Mouse (Mus musculus): Measurements from ENCODE around the gene Lrrk2. TPM values are rescaled to one million over a fixed set of nuclear protein-coding genes. Genes with fewer than 3 reads are reported as not detected.

Lrrk2 gene
- total RNA-seq (2022) = 10 to 100 TPM in 3 of 4 experiments, 1 to 10 TPM in 1; 9.1 to 14.4 (median 14.1) TPM

DNA sequence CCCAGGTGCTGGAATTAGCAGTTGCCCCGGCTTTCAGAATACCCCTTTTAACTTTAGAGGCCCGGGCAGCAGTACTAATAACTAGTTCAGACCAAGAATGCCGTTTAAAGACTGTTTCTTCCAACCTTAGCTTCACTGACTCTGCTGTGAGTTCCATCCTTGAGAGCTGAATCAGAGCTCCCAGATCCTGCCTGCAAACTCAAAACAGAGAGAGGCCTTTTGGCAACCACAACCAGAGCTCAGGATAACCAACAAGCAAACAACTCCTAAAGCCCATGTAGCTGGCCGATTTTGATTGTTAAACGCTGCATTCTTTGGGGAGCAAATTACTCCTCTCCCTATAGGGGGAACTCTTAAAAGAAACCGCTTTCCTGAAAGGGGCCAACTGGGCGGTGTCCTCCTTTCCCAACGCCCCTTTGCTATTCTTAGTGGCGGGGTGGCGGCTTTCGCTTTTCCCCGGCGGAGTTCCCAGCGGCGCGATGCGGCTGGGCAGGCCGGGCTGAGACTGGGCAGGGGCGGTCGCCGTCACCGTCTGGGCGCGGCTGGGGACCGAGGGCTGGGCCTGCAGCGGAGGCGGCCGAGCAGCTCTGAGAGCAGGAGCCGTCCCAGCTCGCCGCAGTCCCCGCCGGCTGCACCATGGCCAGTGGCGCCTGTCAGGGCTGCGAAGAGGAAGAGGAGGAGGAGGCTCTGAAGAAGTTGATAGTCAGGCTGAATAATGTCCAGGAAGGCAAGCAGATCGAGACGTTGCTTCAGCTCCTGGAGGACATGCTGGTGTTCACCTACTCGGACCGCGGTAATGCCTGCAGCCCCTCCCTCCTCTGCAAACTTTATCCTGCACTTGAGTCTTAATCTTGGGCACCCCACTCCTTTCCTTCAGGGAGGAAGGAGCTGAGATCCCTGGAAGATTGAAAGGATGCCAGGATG, at the start of gene Lrrk2:
TSS of gene Lrrk2 (plus strand) at position 531 of the 924 bp plus-strand sequence.
- DNase-seq (ENCODE audit: low spot score) = peak; percentile 89

DNA sequence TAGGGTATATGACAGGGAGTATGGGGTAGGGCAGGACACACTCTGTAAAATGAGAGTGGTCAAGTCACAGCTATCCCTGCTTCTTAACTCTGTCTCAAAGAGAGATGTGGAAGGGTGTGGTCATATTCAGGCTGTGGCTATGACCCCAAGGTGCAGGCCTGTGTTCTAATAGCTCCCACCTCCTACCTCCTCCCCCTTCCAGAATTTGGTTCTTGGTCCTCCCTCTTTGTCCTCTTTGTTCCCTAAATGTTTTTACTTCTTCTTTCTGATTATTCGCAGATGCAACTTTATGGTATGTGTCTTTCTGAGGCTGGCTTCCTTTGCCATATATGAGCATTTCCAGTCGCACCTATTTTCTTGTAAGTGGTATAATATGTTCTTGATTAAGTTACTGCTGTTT, 48.5 kb upstream of the Lrrk2 start:
- no peak for DNase-seq (ENCODE audit: low spot score)

DNA sequence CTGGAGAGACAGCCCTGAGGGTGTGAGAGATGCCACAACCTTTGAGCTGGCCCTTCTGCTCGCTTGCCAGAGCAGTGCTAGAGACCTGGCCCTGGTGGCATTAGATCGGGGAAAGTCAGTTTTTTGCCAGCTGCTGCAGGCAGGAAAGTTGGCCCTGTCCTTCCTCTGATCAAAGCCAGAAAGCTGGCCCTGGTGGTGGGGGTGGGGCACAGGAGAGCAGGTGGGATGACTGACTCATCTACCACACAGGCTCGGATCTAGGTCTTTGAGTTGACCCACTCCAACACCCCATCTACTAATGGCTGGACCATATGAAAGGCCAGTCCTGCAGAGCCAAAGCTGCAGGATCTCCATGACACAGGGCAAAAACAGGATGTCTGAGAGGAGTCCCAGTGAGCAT, 43.8 kb upstream of the Lrrk2 start:
- no peak for DNase-seq (ENCODE audit: low spot score)

DNA sequence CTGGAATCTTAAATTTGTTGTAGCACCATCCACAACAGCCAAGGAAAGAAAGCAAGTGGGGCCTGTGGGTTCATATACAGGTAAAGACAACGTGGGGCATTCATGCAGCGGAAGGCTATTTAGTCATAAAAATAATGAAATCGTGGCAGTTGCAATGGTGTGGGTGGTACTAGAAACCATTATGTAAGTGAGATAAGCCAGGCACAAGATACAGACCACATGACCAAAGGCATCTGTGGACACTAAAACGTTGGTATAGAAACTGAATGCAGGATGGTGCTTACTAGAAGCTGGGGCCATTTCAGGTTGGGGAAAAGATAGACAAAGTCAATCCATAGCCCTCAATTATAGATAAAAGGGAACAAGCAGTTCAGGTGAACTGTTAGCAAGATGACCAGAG, 40.5 kb upstream of the Lrrk2 start:
- DNase-seq (ENCODE audit: low spot score) = no peak

DNA sequence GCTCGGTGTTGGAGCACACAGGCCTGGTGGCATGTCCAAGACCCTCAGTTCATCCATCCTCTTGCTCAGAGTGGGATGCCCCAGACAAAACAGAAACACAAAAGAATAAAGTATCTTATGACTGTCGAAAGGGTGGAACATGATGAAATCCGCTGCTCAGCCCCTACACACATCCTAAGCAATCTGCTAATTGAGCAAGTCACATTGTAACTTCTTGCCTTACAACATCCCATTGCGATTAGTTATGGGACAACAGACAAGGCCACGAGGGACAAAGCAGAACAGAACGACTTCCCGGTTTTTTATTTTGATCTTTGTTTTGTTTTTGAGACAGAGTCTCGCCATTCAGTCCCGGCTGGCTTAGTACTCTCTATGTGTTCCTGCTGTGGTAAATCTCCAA, 39.9 kb upstream of the Lrrk2 start:
- DNase-seq (ENCODE audit: low spot score) = no peak

DNA sequence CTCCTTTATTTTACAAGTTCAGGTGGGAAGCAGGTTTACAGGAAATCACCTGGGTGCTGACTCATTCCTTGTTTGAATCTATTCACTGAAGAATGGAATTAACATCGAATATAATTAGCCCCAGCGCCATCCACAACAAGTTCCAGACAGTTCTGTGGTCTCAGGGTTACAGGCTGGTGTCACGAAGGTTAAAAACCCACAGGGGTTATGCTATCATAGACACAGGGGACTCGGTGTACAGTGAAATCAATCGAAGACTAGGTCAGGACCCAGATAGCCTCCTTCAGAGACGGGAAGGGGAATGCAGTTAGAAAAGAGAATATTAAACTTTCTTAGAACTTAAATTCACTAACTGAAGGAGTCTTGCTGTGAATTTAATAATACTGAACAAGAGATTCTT, 39.2 kb upstream of the Lrrk2 start:
- DNase-seq (ENCODE audit: low spot score) = no peak

DNA sequence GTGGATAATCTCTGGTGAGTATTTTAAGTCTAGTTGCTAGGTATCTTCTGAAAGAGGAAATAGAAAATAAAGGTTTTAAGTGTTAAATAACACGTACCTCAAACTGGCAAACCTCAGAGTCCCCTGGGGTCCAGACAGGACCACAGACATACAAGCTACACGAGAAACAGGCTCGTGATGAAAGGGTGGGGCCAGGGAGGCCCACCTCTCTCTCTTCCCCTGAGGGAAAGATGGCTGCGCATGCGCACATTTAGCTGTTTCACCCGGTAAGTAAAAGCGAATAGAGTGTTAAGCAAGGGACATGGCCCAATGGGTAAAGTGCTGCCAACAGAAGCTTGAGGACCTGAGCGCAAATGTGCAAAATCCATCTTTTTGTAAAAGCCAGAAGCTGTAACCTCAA, 38.7 kb upstream of the Lrrk2 start:
- no peak for DNase-seq (ENCODE audit: low spot score)

DNA sequence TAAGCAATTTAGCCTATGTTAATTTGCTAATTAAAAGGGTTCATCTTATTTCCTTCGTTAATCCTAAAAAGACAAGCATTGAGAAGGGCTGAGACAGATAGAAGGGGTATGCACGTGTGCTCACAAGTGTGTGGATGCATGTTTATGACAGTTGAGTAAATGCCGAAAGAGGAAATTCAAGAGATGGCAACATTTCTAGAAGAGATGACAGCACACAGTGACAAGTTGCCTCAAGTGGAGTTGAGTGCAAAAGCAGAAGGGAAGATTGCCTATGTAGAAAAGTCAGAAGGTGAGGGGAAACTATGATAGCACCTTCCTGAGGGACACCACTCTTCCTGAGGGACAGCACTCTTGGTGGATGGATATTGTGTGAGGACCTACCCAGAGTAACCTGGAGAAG, 31.3 kb upstream of the Lrrk2 start:
- DNase-seq (ENCODE audit: low spot score) = no peak

DNA sequence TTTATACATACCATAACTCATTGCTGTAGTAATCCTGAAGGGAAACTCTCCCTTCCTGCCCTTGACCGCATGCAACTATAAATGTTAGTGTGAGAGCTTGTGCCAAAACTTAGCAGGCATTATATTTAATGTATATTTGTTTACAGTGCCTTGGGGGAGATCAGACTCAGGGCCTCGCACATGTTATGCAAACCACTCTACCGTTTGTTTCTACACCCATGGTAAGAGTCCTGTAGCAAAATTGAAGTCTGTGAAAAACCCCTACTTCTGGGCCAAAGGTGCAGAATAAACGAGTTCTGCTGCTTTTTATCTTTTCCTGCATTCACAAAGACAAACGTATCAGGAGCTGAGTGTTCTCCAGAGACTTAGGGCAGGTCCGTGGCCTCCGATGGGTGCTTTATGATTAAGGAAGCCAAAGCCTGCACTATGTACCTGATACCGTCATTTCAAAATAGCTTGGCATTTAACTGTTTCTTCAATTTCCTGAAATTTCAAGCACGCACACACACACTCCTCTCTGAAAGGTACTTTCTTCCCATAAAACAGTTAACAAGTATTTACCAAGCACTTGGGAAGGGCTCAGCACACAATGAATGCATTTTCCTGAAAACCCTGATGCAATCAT, 30.2 kb upstream of the Lrrk2 start:
- no peak for DNase-seq (ENCODE audit: low spot score)

DNA sequence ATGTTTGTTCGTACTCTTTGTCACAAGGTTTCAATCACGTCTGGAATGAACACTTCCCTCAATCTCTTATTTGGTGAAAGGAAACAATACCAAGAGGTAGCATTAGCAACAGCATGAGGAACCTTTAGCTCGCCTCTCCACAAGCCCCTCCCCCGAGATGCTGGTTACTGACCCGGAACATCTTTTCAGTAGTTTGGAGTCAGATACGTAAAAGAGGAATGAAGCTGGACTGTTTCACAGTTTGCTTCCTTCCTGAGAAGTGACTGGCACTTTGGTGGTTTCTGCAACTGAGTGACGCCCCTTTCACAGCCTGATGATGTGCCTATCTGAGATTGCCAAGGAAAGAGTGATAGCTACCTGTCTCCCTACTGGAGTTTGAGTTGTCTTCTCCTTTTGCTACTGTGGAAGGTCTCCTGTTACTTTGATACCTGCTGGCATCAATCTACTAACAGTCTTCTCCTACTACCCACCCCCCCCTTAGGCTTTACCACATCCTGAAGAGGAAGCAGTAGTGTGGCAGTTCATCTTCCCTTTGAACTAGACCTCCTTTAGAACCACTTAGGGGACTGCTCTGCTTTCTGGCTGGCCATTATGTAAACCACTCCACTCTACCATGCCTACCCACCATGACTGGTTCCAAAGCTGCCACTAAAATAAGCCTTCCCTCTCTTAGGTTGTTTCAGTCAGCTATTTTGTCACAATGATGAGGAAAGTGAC, 29.2 kb upstream of the Lrrk2 start:
- DNase-seq (ENCODE audit: low spot score) = no peak

DNA sequence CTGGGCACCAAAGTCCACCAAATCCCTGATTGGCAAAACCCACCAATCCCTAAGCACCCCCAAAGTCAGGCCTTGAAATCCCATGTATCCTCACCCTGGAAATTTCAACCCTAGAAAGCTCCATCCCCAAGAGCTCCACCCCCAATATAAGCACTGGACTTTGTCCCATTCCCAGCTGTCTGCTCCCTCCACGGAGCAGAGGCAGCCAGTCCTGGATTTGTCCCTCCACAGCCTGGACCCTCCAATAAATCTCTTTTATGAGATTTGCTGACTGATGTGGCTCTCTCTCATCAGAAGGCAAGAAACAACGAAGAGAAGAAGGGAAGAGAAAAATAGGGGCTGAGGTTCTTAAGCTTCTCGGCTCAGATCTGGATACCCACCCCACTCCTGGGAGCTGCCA, 22.7 kb upstream of the Lrrk2 start:
- no peak for DNase-seq (ENCODE audit: low spot score)

DNA sequence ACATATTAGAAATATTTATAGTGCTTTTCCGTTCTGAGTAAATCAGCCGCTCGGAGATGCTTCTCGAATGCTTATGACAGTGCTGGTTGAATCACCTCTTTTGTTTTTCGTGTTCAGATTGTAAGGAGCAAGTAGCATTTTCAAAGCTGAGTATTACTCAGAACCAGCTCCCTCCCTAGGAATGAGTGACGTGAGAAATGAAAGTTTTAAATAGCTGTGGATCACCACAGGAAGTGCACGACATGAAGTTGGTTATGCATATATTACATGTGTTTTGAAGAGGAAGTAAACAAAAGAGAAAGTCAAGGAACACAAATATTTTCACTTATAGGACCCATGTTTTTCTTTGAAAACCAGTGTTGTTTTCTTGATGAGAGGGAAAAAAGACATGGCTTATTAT, 21.5 kb upstream of the Lrrk2 start:
- no peak for DNase-seq (ENCODE audit: low spot score)

DNA sequence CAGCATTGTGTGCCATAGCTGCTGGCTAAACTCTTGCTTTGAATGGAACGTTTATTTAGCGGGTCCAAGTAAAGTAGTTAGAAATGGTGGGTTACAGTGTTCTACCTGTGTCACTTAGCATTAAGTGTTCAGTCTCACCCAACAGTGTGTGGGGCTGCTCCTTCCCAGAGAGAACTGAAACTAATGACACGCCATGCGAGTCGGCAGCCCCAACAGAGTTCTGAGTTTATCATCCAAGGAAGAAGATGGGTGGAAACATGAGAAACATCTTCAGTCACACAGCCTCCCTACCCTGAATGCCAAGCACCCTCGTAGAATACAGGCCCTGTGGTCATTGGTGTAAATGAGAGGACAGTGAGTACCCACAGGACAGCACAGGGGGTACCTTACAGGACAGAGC, 14.7 kb upstream of the Lrrk2 start:
- no peak for DNase-seq (ENCODE audit: low spot score)

DNA sequence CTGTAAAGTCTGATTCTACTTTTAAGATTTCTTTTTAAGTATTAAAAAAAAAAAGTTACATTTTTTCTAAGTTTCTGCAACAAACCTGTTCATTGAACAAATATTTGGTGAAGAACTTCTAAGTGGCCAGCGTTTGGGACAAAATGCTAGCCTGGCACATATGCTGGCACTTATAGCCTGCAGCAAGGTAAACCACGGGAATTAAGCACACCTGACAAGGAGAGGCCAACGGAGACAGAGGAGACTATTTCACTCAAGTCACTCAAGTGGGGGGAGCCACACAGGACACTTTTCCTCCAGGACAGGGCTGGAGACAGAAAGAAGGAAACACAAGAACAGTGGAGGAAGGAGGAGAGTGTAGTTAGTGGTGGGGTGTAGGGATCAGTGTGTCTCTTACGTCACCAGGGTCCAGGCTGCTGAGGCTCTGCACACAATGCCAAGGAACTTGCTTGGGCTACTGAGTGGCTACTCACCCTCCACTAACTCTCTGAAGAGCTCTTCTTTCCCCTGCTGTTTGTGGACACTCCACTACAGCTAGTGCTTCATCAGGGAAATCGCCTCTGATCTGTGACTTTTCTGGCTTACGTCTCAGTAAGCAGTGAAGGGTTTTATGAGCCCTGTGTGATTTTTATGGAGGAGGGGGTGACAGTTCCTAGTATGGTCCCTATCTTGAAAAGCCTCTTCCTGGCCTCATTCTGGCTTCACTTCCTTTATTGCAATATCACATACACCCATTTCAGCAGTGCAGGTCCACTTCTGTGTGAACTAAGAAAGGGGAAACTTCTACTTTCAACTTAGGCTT, 12.5 kb upstream of the Lrrk2 start:
- no peak for DNase-seq (ENCODE audit: low spot score)

DNA sequence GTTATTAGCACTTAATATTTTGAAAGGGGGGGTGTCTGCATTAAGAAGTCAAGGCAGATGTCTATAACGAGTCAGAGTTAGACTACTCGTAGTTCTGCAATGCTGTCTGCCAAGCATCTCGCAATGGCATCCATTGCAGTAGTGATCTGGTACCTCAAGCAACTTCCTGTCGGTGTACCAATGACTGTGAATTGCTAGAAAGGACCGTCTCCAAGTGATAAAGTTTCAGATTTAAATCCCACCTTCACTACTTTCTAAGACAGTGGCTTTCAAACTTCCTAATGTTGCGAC, 12.0 kb upstream of the Lrrk2 start:
- no peak for DNase-seq (ENCODE audit: low spot score)

DNA sequence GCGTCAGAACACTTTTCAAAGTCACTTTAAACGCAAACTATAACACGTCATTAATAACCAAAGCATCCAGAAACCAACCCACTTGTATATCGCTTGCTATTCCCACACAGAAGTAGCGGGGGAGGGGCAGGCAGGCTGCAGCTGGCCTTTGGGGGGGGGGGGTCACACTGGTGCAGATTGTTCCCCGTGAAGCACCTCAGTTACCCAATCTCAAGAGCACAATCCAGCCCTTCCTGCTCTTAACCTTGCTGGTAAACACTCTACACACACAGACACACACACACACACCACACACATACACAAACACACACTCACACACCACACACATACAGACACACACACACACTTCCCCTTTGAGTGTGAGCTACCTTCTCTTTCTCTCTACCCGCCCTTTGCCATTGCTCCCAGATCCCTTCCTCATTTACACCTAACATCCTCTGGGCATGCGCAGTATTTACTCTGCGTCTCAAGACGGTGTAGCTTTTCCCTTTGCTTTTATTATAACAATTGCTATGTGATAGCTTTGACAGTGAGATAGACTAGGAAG, 8.3 kb upstream of the Lrrk2 start:
- DNase-seq (ENCODE audit: low spot score) = no peak

DNA sequence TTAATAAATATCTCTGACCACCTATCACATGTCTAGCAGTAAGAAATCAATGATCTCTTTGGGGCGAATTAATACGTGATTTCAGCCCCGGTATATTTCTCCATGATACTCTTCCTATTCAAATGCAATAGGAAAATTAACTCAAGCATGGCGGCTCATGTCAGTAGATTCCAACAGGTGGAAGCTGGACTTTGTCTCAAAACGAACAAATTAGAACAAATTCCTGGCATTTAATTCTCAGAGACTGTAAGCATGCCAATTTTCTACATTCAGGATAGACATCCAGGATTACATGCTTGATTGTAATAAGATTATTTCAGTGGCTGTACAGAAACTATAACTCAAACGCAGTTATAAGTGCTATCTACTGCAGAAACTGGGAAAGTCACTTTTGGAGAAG, 7.4 kb upstream of the Lrrk2 start:
- DNase-seq (ENCODE audit: low spot score) = no peak

DNA sequence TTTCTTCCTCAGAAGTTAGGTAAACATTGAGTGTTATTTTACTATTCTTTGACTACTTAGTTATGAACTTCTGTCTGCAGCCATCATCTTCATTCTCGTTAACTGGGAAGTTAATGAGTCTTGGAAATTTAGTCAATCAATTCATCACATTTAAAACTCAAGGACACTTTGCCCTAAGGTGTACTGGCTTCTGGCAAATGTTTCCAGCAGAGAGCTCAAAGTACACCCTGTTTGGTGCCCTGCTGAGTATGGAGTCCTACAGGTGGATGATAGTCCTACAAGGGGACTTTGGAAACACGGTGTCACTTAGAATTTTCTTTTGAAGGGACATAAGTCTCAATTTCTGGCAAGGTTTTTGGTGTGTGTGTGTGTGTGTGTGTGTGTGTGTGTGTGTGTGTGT, 1.8 kb upstream of the Lrrk2 start:
- DNase-seq (ENCODE audit: low spot score) = no peak

DNA sequence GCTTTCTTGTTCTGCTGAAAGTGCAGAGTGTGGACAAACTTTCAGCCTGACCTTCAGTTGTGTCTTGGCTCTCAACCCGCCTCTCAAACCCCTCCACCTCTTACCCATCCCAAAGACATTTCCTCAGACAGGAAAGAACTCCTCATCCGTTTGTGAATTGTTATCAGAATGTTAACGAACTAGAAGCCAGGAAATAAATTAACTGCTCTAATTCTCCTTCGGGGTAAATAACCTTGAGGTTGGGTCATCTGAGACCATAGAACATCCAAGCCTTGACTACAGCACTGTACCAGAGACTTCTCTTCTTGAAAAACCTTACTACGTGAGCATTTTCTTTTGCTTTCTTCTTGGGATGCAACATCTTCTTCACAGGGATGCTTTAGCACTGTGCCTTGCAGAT, 988 bp upstream of the Lrrk2 start:
- DNase-seq (ENCODE audit: low spot score) = peak; percentile 15

DNA sequence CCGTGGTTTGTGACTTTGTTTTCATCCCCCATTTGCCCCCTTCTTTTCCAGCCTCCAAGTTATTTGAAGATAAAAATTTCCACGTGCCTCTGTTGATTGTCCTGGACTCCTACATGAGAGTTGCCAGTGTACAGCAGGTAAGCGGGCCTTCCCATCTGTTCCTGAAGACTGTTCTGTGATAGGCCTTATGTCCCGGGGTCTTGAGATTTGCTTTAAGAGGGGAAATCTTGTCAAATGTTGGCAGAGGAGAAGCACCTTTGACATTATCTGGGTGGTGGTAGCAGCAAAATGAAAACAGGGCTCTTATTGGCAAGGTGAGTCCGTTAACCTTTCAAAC, 562 bp downstream of the Lrrk2 start:
- peak; percentile 21 for DNase-seq (ENCODE audit: low spot score)

DNA sequence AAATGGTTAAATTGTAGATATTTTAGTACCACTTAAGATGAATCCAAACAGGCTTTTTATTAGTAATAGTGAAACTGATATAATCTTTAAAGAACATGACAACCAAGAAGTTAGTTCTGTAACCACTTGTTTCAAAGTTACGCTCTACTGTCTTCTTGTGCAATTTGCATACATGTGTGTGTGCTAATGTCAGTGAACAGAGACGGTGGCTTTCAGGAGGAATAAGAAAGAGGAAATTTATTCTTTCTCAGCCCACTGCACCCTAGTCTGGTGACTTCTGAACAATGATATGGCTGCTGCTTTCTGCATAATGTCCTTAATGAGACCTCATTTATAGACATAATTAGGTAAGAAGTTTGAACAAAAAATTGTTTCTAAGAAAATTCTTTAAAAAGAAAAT, 7.1 kb downstream of the Lrrk2 start:
- DNase-seq (ENCODE audit: low spot score) = no peak

Measured in heart, adult 8-10 months (tissue).